Mouse (Mus musculus): ENCODE results near the gene 2610528J11Rik. TPM values are rescaled to one million over a fixed set of nuclear protein-coding genes. Genes with fewer than 3 reads are reported as not detected.

The 2610528J11Rik gene
- polyA plus RNA-seq, 1 experiment from 2014 or later: 8.2 TPM

GRCm38 (mm10) chr4:118516699-118517496 lies 9.9 kb upstream of the 2610528J11Rik start:
- Histone ChIP-seq H3K9me3 (ENCODE audit: control insufficient read depth, low read length) (no peaks in the 10 kb centered on the region), H3K9ac (ENCODE audit: low read depth, low read length) (no peak overlapping the region), H3K36me3 (ENCODE audit: control insufficient read depth, insufficient read depth, low read length) (no peaks in the 10 kb centered on the region), H3K27ac (replicated peaks; ENCODE audit: low read depth, low read length) (no peak overlapping the region), H3K4me1 (ENCODE audit: control insufficient read depth, insufficient read depth, low read length) (0 out of 2 replicates have a peak, but pooled peaks cover 4% of the 10 kb centered on the region), H3K27me3 (replicated peaks; ENCODE audit: control insufficient read depth, insufficient read depth, low read length) (no peaks in the 10 kb centered on the region), H3K4me3 (ENCODE audit: low read depth, low read length) (no peak overlapping the region), H3K4me2 (ENCODE audit: low read depth, low read length) (no peak overlapping the region)
- 12% methylated on average over 20 of the region's 20 CpGs for WGBS
- ATAC-seq (ENCODE audit: low read depth): no peak
- DNase-seq (ENCODE audit: low spot score): no peak

- Histone ChIP-seq H3K9ac (ENCODE audit: low read depth, low read length) (no peak overlapping the region), H3K27me3 (replicated peaks; ENCODE audit: control insufficient read depth, insufficient read depth, low read length) (no peaks in the 10 kb centered on the region), H3K36me3 (ENCODE audit: control insufficient read depth, insufficient read depth, low read length) (no peaks in the 10 kb centered on the region), H3K4me1 (ENCODE audit: control insufficient read depth, insufficient read depth, low read length) (0 out of 2 replicates have a peak, but pooled peaks cover 4% of the 10 kb centered on the region), H3K27ac (replicated peaks; ENCODE audit: low read depth, low read length) (no peak overlapping the region), H3K4me3 (ENCODE audit: low read depth, low read length) (no peak overlapping the region), H3K9me3 (ENCODE audit: control insufficient read depth, low read length) (no peaks in the 10 kb centered on the region), H3K4me2 (ENCODE audit: low read depth, low read length) (no peak overlapping the region)
- DNase-seq (ENCODE audit: low spot score) (no peak), ATAC-seq (ENCODE audit: low read depth) (no peak)
- WGBS: 40% methylated on average over 16 of the region's 16 CpGs
These were observed 9.2 kb upstream of the 2610528J11Rik start for GRCm38 (mm10) chr4:118517497-118518146.

DNA sequence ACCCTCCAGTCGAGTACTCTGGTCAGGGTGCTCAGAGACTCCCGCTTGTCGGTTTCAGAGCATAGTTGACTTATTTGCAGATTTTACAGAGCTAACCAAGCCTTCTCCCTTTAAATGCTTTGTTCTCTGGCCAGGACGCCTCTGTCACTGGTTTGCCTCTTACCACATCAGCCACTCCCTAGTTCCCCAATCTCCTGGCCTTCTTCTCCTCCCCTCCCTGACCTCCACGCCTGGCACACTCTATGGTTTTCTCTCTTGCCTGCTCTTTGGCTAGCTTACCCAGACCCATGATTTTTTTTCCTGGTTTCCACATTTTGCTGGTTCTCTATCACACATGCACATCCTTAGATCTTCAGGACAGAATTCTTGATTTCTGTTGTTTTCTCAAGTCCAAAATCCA lies 8.6 kb upstream of the 2610528J11Rik start:
- no peak overlapping the region for H3K27ac ChIP-seq (replicated peaks; ENCODE audit: low read depth, low read length)
- H3K9me3 ChIP-seq (ENCODE audit: control insufficient read depth, low read length): no peaks in the 10 kb centered on the region
- H3K4me3 ChIP-seq (ENCODE audit: low read depth, low read length): no peak overlapping the region
- no peaks in the 10 kb centered on the region for H3K36me3 ChIP-seq (ENCODE audit: control insufficient read depth, insufficient read depth, low read length)
- 0 out of 2 replicates have a peak, but pooled peaks cover 4% of the 10 kb centered on the region for H3K4me1 ChIP-seq (ENCODE audit: control insufficient read depth, insufficient read depth, low read length)
- DNase-seq (ENCODE audit: low spot score): no peak
- ATAC-seq (ENCODE audit: low read depth): no peak
- 66% methylated on average over 5 of the region's 5 CpGs for WGBS
- no peaks in the 10 kb centered on the region for H3K27me3 ChIP-seq (replicated peaks; ENCODE audit: control insufficient read depth, insufficient read depth, low read length)
- H3K4me2 ChIP-seq (ENCODE audit: low read depth, low read length): no peak overlapping the region
- no peak overlapping the region for H3K9ac ChIP-seq (ENCODE audit: low read depth, low read length)

GRCm38 (mm10) chr4:118522248-118522647 lies 4.6 kb upstream of the 2610528J11Rik start:
- H3K36me3 ChIP-seq (ENCODE audit: control insufficient read depth, insufficient read depth, low read length): no peaks in the 10 kb centered on the region
- DNase-seq (ENCODE audit: low spot score): no peak
- ATAC-seq (ENCODE audit: low read depth): no peak
- H3K4me1 ChIP-seq (ENCODE audit: control insufficient read depth, insufficient read depth, low read length): peaks cover 4% of the 10 kb centered on the region; the same call in 1 of the 2 replicates
- H3K4me3 ChIP-seq (ENCODE audit: low read depth, low read length): no peak overlapping the region
- H3K9me3 ChIP-seq (ENCODE audit: control insufficient read depth, low read length): no peaks in the 10 kb centered on the region
- H3K27me3 ChIP-seq (replicated peaks; ENCODE audit: control insufficient read depth, insufficient read depth, low read length): no peaks in the 10 kb centered on the region
- no peak overlapping the region for H3K4me2 ChIP-seq (ENCODE audit: low read depth, low read length)
- 82% methylated on average over 7 of the region's 7 CpGs for WGBS
- no peak overlapping the region for H3K9ac ChIP-seq (ENCODE audit: low read depth, low read length)
- H3K27ac ChIP-seq (replicated peaks; ENCODE audit: low read depth, low read length): no peak overlapping the region

DNA sequence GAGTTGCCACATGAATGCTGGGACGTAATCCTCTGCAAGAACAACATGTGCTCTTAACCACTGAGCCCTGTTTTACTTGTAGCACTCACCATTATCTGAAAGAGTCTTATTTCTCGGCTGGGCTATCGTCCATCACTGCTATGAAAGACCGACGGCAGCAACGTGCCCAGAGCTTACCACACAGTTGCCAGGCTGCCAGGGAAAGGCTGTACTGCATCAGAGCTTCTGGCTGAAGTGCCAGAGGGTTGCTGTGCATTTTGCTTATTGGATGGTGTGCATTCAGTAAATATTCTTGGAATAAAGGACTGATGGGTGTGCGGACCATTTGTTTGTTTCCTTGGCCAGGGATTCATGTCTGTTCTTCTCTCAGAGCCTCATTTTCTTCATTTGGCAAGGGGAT lies 2.8 kb upstream of the 2610528J11Rik start:
- H3K4me1 ChIP-seq (ENCODE audit: control insufficient read depth, insufficient read depth, low read length): peaks cover 4% of the 10 kb centered on the region; the same call in 1 of the 2 replicates
- no peaks in the 10 kb centered on the region for H3K9me3 ChIP-seq (ENCODE audit: control insufficient read depth, low read length)
- H3K9ac ChIP-seq (ENCODE audit: low read depth, low read length): no peak overlapping the region
- 69% methylated on average over 7 of the region's 7 CpGs for WGBS
- H3K4me3 ChIP-seq (ENCODE audit: low read depth, low read length): no peak overlapping the region
- DNase-seq (ENCODE audit: low spot score) (no peak), ATAC-seq (ENCODE audit: low read depth) (no peak)
- H3K36me3 ChIP-seq (ENCODE audit: control insufficient read depth, insufficient read depth, low read length): no peaks in the 10 kb centered on the region
- no peak overlapping the region for H3K4me2 ChIP-seq (ENCODE audit: low read depth, low read length)
- H3K27ac ChIP-seq (replicated peaks; ENCODE audit: low read depth, low read length): no peak overlapping the region
- no peaks in the 10 kb centered on the region for H3K27me3 ChIP-seq (replicated peaks; ENCODE audit: control insufficient read depth, insufficient read depth, low read length)

GRCm38 (mm10) chr4:118525779-118526178 lies 1.0 kb upstream of the 2610528J11Rik start:
- no peak for DNase-seq (ENCODE audit: low spot score)
- WGBS: 82% methylated on average over 3 of the region's 3 CpGs
- H3K4me3 ChIP-seq (ENCODE audit: low read depth, low read length): no peak overlapping the region
- H3K9ac ChIP-seq (ENCODE audit: low read depth, low read length): no peak overlapping the region
- H3K4me1 ChIP-seq (ENCODE audit: control insufficient read depth, insufficient read depth, low read length): peaks cover 4% of the 10 kb centered on the region; the same call in 1 of the 2 replicates
- H3K27me3 ChIP-seq (replicated peaks; ENCODE audit: control insufficient read depth, insufficient read depth, low read length): no peaks in the 10 kb centered on the region
- no peak overlapping the region for H3K27ac ChIP-seq (replicated peaks; ENCODE audit: low read depth, low read length)
- no peak for ATAC-seq (ENCODE audit: low read depth)
- no peaks in the 10 kb centered on the region for H3K9me3 ChIP-seq (ENCODE audit: control insufficient read depth, low read length)
- no peaks in the 10 kb centered on the region for H3K36me3 ChIP-seq (ENCODE audit: control insufficient read depth, insufficient read depth, low read length)
- no peak overlapping the region for H3K4me2 ChIP-seq (ENCODE audit: low read depth, low read length)

- Histone ChIP-seq H3K4me2 (ENCODE audit: low read depth, low read length) (peak overlapping the region; percentile 35), H3K27ac (replicated peaks; ENCODE audit: low read depth, low read length) (no peak overlapping the region), H3K4me3 (ENCODE audit: low read depth, low read length) (peak overlapping the region; percentile 17), H3K36me3 (ENCODE audit: control insufficient read depth, insufficient read depth, low read length) (no peaks in the 10 kb centered on the region), H3K4me1 (ENCODE audit: control insufficient read depth, insufficient read depth, low read length) (peaks cover 4% of the 10 kb centered on the region; the same call in 1 of the 2 replicates), H3K9ac (ENCODE audit: low read depth, low read length) (no peak overlapping the region), H3K27me3 (replicated peaks; ENCODE audit: control insufficient read depth, insufficient read depth, low read length) (no peaks in the 10 kb centered on the region), H3K9me3 (ENCODE audit: control insufficient read depth, low read length) (no peaks in the 10 kb centered on the region)
- 41% methylated on average over 5 of the region's 5 CpGs for WGBS
- 0 out of 2 replicates have a peak, but pooled peaks have one; percentile 12 for ATAC-seq (ENCODE audit: low read depth)
- DNase-seq (ENCODE audit: low spot score): no peak
These were observed 509 bp downstream of the 2610528J11Rik start for GRCm38 (mm10) chr4:118527335-118527681.

GRCm38 (mm10) chr4:118527720-118528119 lies 921 bp downstream of the 2610528J11Rik start:
- H3K27ac ChIP-seq (replicated peaks; ENCODE audit: low read depth, low read length): no peak overlapping the region
- H3K4me2 ChIP-seq (ENCODE audit: low read depth, low read length): peak overlapping the region; percentile 35; the same call in 1 of the 2 replicates
- DNase-seq (ENCODE audit: low spot score): no peak
- ATAC-seq (ENCODE audit: low read depth): no peak
- no peaks in the 10 kb centered on the region for H3K9me3 ChIP-seq (ENCODE audit: control insufficient read depth, low read length)
- no peaks in the 10 kb centered on the region for H3K36me3 ChIP-seq (ENCODE audit: control insufficient read depth, insufficient read depth, low read length)
- peaks cover 4% of the 10 kb centered on the region; the same call in 1 of the 2 replicates for H3K4me1 ChIP-seq (ENCODE audit: control insufficient read depth, insufficient read depth, low read length)
- H3K27me3 ChIP-seq (replicated peaks; ENCODE audit: control insufficient read depth, insufficient read depth, low read length): no peaks in the 10 kb centered on the region
- no peak overlapping the region for H3K4me3 ChIP-seq (ENCODE audit: low read depth, low read length)
- H3K9ac ChIP-seq (ENCODE audit: low read depth, low read length): no peak overlapping the region
- WGBS: 80% methylated on average over 6 of the region's 6 CpGs
